ENCODE assay signal across 21 mouse cellular contexts in the genomic region with DNA sequence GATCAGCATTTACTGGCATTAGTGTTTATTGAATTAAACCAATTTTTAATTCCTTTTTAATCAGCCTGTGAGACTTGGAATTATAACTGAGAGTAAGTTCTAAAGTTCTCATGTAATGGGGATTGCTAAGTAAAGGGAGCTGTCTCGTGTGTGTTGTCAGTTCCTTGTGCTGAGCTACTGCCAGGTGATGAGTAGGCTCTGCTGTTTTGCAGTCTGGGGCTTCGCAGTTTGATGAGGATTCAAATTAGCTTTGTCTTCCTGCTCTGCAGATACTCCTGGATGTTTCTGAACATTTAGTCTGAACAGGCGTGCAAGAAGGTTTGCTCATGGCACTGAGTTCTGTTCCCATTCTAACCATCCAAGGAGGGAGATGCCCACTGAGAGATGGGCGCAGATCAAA. TPM values are rescaled to one million over a fixed set of nuclear protein-coding genes. Genes with fewer than 3 reads are reported as not detected.
DNase-seq lines count a peak whose midpoint lies in the region; ATAC-seq lines count a peak whose summit lies in the region.
"Had no signal": no experiment of that assay in that cellular context is flagged by ENCODE, and none has a peak within 500 bp of the region (broad histone marks: within the 10 kb centered on the region; RNA-seq: fewer than 3 reads in every experiment).

No protein-coding gene starts in this region.

- no peak for DNase-seq in frontal cortex, postnatal 25 days (ENCODE audit: low spot score in 2 of 2)
- DNase-seq in layer of hippocampus, adult 18-20 months (ENCODE audit: low spot score in 2 of 2) = peak; percentile 30 to 50
- DNase-seq in layer of hippocampus, postnatal 14 days (ENCODE audit: low spot score in 2 of 2) = no peak
- DNase-seq in left cerebral cortex, postnatal 14 days (ENCODE audit: low spot score in 2 of 2) = peak; percentile 11 to 28
- no peak for DNase-seq in left cerebral cortex, postnatal 4 days
- DNase-seq in right cerebral cortex, postnatal 25 days = peak; percentile 11
- no peak for DNase-seq in right cerebral cortex, postnatal 10 days (ENCODE audit: low spot score in 2 of 2)
- DNase-seq: adrenal gland, adult 8-10 months; adrenal gland, postnatal 25 days; cerebellum, adult 18-20 months; cerebellum, adult 9-10 months; cerebellum, postnatal 14 days; forebrain, postnatal 0 days; gastrocnemius, postnatal 25 days; heart, adult 18-20 months; heart, postnatal 10 days; heart, postnatal 36 days had no signal

- intact Hi-C loops in left cerebral cortex, postnatal 14 days (cut with DNase I) = no loop called here
- intact Hi-C loops in left cerebral cortex, postnatal 4 days (cut with DNase I) = no loop called here

- ATAC-seq in frontal cortex, adult (ENCODE audit: low TSS enrichment) = peak; percentile 69
- ATAC-seq: activated CD4-positive, CD25-positive, alpha-beta regulatory T cell, adult 4 months; forebrain, embryonic 14.5 days; hindbrain, embryonic 16.5 days had no signal

RNA-seq across cellular contexts. Expression of a gene that starts 8.5 kb away (rescaled TPM):
- 10 to 100 TPM; 97.0 to 99.2 TPM for total RNA-seq in layer of hippocampus, adult 18-20 months (2021)
- total RNA-seq in layer of hippocampus, postnatal 14 days (2021) = 100 to 1,000 TPM in 1 of 2 experiments, 10 to 100 TPM in 1; 98.6 to 107 TPM
- total RNA-seq in left cerebral cortex, postnatal 14 days (2021) = 100 to 1,000 TPM; 101 to 105 TPM
- 100 to 1,000 TPM; 121 to 128 TPM for total RNA-seq in left cerebral cortex, postnatal 4 days (2021)

RNA-seq across cellular contexts. Expression of a gene that starts 33.8 kb away (rescaled TPM):
- 10 to 100 TPM; 20.4 to 21.1 TPM for total RNA-seq in layer of hippocampus, adult 18-20 months (2021)
- 10 to 100 TPM; 25.9 to 28.1 TPM for total RNA-seq in layer of hippocampus, postnatal 14 days (2021)
- 10 to 100 TPM; 24.8 to 25.1 TPM for total RNA-seq in left cerebral cortex, postnatal 14 days (2021)
- total RNA-seq in left cerebral cortex, postnatal 4 days (2021) = 10 to 100 TPM; 19.6 to 20.6 TPM

RNA-seq across cellular contexts. Expression of a gene that starts 57.1 kb away (rescaled TPM):
- 10 to 100 TPM; 50.5 to 54.1 TPM for total RNA-seq in layer of hippocampus, adult 18-20 months (2021)
- total RNA-seq in layer of hippocampus, postnatal 14 days (2021) = 10 to 100 TPM; 43.8 to 58.2 TPM
- total RNA-seq in left cerebral cortex, postnatal 14 days (2021) = 10 to 100 TPM; 49.7 to 50.5 TPM
- total RNA-seq in left cerebral cortex, postnatal 4 days (2021) = 10 to 100 TPM; 48.4 to 53.1 TPM

Comparison
In these comparisons a context has a peak if more than half of its experiments do, and no peak if none do; other contexts are left out.
1. DNase-seq: peak in layer of hippocampus, adult 18-20 months (2 of 2), left cerebral cortex, postnatal 14 days (2 of 2) and right cerebral cortex, postnatal 25 days (single experiment); none in frontal cortex, postnatal 25 days (0 of 2), layer of hippocampus, postnatal 14 days (0 of 2), left cerebral cortex, postnatal 4 days (single experiment) and right cerebral cortex, postnatal 10 days (0 of 2).